Mouse (Mus musculus): ENCODE data around the gene Tfec. TPM values are rescaled to one million over a fixed set of nuclear protein-coding genes. Genes with fewer than 3 reads are reported as not detected.

Gene Tfec
- polyA plus RNA-seq, 1 experiment from 2014 or later = 0.45 TPM

DNA sequence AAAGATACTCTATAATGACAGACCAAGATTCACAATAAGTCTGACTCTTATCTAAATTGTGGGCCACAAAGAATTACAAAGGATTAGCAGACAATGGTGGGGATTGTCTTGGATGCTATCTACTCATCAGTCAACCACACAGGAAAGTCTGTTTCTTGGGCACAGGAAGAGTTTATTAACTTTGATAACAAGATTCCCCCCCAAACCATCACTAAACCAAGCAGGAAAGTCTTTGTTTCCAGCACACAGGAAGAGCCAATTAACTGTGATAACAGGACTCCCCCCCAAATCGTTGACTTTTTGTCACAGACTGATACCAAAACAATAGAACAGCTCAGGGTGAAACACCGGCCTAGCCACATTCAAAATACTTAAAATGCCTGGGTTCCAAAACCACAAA, 28.2 kb downstream of the Tfec start:
- no peak overlapping the region for H3K9ac ChIP-seq (ENCODE audit: low read depth, low read length)
- no peak overlapping the region for H3K4me3 ChIP-seq (ENCODE audit: low read depth, low read length)
- no peak overlapping the region for H3K27ac ChIP-seq (ENCODE audit: low read length)
- H3K4me1 ChIP-seq (ENCODE audit: control insufficient read depth, insufficient read depth, low read length) = no peaks in the 10 kb centered on the region
- no peak overlapping the region for H3K4me2 ChIP-seq (ENCODE audit: low read length)
- H3K36me3 ChIP-seq (ENCODE audit: control insufficient read depth, insufficient read depth, low read length) = no peaks in the 10 kb centered on the region
- 0 out of 2 replicates have a peak, but pooled peaks cover 3% of the 10 kb centered on the region for H3K9me3 ChIP-seq (replicated peaks; ENCODE audit: control insufficient read depth, low read length, poor library complexity, severe bottlenecking)
- ATAC-seq = no peak
- WGBS = 67% methylated on average over 2 of the region's 2 CpGs
- no peaks in the 10 kb centered on the region for H3K27me3 ChIP-seq (ENCODE audit: control insufficient read depth, insufficient read depth, low read depth, low read length)

DNA sequence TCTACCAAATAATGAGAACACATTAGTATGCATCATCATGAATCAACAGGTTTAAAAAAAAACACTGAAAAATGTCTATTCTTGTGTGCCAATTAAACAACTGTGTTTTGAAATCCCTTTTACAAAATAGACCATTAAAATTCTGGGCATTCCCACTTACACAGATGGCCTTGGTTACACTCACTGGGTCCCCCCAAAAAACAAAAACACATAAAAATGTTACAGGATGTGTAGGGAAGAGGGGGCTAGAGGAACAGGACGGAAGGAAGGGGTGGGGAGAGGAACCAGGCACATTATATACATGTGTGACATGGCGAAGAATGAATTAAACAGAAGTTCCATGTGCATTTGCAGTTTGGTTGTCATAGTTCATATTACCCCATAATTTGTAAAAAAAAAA, 29.9 kb downstream of the Tfec start:
- H3K9me3 ChIP-seq (replicated peaks; ENCODE audit: control insufficient read depth, low read length, poor library complexity, severe bottlenecking) = 0 out of 2 replicates have a peak, but pooled peaks cover 7% of the 10 kb centered on the region
- H3K27me3 ChIP-seq (ENCODE audit: control insufficient read depth, insufficient read depth, low read depth, low read length) = no peaks in the 10 kb centered on the region
- H3K9ac ChIP-seq (ENCODE audit: low read depth, low read length) = no peak overlapping the region
- H3K4me3 ChIP-seq (ENCODE audit: low read depth, low read length) = no peak overlapping the region
- no peak overlapping the region for H3K4me2 ChIP-seq (ENCODE audit: low read length)
- H3K36me3 ChIP-seq (ENCODE audit: control insufficient read depth, insufficient read depth, low read length) = no peaks in the 10 kb centered on the region
- no peak overlapping the region for H3K27ac ChIP-seq (ENCODE audit: low read length)
- WGBS = 81% methylated on average over 2 of the region's 2 CpGs
- ATAC-seq = no peak
- no peaks in the 10 kb centered on the region for H3K4me1 ChIP-seq (ENCODE audit: control insufficient read depth, insufficient read depth, low read length)

DNA sequence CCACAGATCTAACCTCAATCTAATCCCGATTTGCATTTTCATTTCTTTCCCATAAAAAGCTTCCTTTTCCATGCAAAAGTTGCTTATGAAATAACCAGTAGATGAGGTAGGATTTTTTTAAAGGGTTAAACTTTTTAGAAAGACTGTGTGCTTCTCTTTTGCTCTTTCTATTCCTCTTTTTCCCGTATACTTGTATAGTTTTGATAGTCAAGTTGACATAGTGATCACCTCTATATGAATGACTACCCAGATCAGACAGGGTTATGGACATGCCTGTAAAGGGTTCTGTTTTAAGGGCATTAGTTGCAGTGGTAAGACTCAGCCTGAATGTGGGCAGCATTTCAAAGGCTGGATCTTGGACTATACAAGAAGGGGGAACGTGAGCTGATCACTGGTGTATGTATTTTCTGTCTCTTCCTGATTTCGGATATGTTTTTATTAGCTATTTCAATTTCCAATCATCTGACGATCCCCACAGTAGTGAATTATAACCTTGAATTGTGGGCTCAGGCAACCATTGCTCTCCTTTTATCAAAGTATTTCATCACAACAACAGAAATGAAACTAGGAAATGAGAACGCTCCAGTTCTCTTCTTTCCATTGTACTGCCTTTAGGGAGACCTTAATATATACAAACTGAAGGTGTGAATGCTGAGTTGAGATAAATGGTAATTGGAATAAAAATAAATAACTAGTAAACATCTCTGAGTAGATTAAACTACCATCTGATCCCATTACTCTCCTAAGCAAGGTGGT, 35.3 kb downstream of the Tfec start:
- H3K4me3 ChIP-seq (ENCODE audit: low read depth, low read length) = no peak overlapping the region
- H3K36me3 ChIP-seq (ENCODE audit: control insufficient read depth, insufficient read depth, low read length) = no peaks in the 10 kb centered on the region
- 95% methylated on average over 6 of the region's 6 CpGs for WGBS
- H3K4me2 ChIP-seq (ENCODE audit: low read length) = no peak overlapping the region
- H3K27me3 ChIP-seq (ENCODE audit: control insufficient read depth, insufficient read depth, low read depth, low read length) = no peaks in the 10 kb centered on the region
- no peak overlapping the region for H3K27ac ChIP-seq (ENCODE audit: low read length)
- no peak for ATAC-seq
- 0 out of 2 replicates have a peak, but pooled peaks cover 4% of the 10 kb centered on the region for H3K9me3 ChIP-seq (replicated peaks; ENCODE audit: control insufficient read depth, low read length, poor library complexity, severe bottlenecking)
- no peaks in the 10 kb centered on the region for H3K4me1 ChIP-seq (ENCODE audit: control insufficient read depth, insufficient read depth, low read length)
- H3K9ac ChIP-seq (ENCODE audit: low read depth, low read length) = no peak overlapping the region

DNA sequence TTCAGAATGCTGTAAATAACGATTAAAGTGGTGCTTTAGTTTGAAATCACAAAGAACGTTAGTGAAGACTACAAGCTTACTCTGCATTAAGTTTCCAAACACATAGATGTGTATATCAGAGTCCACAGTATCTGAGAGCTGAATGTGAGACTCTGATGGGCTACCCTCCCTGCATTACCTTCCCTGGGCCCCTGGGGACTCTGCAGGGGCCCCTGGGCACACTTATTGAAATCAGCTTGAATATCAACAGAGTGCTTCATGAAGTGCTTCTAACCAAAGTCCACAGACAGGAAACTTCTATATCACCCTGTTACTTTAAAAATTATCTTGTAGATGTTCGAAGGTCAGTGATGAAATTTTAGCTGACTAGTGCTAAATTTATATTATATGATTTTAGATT, 36.2 kb downstream of the Tfec start:
- no peak overlapping the region for H3K27ac ChIP-seq (ENCODE audit: low read length)
- no peak overlapping the region for H3K4me3 ChIP-seq (ENCODE audit: low read depth, low read length)
- no peaks in the 10 kb centered on the region for H3K4me1 ChIP-seq (ENCODE audit: control insufficient read depth, insufficient read depth, low read length)
- no peaks in the 10 kb centered on the region for H3K27me3 ChIP-seq (ENCODE audit: control insufficient read depth, insufficient read depth, low read depth, low read length)
- no peak overlapping the region for H3K9ac ChIP-seq (ENCODE audit: low read depth, low read length)
- no peak for ATAC-seq
- 90% methylated on average over 3 of the region's 3 CpGs for WGBS
- H3K9me3 ChIP-seq (replicated peaks; ENCODE audit: control insufficient read depth, low read length, poor library complexity, severe bottlenecking) = 0 out of 2 replicates have a peak, but pooled peaks cover 4% of the 10 kb centered on the region
- H3K4me2 ChIP-seq (ENCODE audit: low read length) = no peak overlapping the region
- H3K36me3 ChIP-seq (ENCODE audit: control insufficient read depth, insufficient read depth, low read length) = no peaks in the 10 kb centered on the region

DNA sequence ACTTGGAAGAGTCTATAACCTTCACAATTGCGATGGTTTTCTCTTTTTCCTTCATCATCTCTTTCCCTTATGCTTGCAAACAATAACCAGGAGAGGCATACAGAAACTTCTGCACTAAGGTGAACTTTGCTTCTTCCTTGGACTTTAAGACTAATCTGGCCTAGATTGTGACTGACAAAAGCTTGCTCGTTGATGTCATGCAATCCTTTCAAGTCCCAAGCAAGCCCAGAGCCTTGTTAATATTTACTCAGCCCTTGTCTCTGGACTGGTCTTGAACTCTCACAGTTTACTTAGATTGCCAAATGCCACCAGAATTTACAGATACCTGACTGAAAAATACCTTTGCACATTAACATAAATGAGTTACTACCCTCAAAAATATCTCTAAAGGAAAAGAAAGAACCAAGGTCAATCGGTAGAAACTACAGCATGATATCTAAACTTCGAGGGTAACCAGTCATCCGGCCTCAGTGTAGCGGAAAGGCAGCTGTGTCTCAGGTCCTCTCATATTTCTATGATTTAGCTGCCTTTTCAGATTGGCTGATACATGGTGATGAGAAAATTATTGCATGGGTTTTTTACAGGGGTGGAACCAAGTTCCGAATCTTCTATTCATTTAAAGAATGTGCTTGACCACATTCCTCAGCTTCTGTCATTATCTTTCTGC, 42.2 kb downstream of the Tfec start:
- no peak overlapping the region for H3K4me3 ChIP-seq (ENCODE audit: low read depth, low read length)
- no peaks in the 10 kb centered on the region for H3K27me3 ChIP-seq (ENCODE audit: control insufficient read depth, insufficient read depth, low read depth, low read length)
- WGBS = 89% methylated on average over 7 of the region's 7 CpGs
- no peaks in the 10 kb centered on the region for H3K4me1 ChIP-seq (ENCODE audit: control insufficient read depth, insufficient read depth, low read length)
- no peak overlapping the region for H3K27ac ChIP-seq (ENCODE audit: low read length)
- H3K9ac ChIP-seq (ENCODE audit: low read depth, low read length) = no peak overlapping the region
- no peak for ATAC-seq
- no peaks in the 10 kb centered on the region for H3K9me3 ChIP-seq (replicated peaks; ENCODE audit: control insufficient read depth, low read length, poor library complexity, severe bottlenecking)
- no peak overlapping the region for H3K4me2 ChIP-seq (ENCODE audit: low read length)
- H3K36me3 ChIP-seq (ENCODE audit: control insufficient read depth, insufficient read depth, low read length) = no peaks in the 10 kb centered on the region

DNA sequence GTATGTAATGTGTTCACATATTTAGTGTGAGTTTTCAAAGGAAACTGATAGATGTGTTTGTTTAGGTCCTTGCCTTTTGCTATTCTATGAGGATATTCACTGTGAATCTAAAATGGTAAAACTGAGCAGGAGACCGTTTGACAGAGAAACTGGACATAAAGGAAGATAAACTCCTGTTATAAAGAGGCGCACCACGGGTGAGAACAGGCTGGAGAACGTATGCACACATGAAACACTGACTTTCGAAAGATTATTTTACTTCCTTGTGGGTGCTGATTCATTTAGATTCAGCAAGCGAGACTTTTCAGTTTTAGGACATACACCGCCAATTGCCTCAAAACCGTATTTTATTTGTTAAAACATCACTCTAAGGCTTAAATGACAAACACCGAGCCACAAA, 43.3 kb downstream of the Tfec start:
- Histone ChIP-seq H3K4me2 (ENCODE audit: low read length) (no peak overlapping the region), H3K9me3 (replicated peaks; ENCODE audit: control insufficient read depth, low read length, poor library complexity, severe bottlenecking) (no peaks in the 10 kb centered on the region), H3K36me3 (ENCODE audit: control insufficient read depth, insufficient read depth, low read length) (no peaks in the 10 kb centered on the region), H3K27ac (ENCODE audit: low read length) (no peak overlapping the region), H3K27me3 (ENCODE audit: control insufficient read depth, insufficient read depth, low read depth, low read length) (no peaks in the 10 kb centered on the region), H3K9ac (ENCODE audit: low read depth, low read length) (no peak overlapping the region), H3K4me1 (ENCODE audit: control insufficient read depth, insufficient read depth, low read length) (no peaks in the 10 kb centered on the region), H3K4me3 (ENCODE audit: low read depth, low read length) (no peak overlapping the region)
- 79% methylated on average over 9 of the region's 9 CpGs for WGBS
- ATAC-seq = no peak

DNA sequence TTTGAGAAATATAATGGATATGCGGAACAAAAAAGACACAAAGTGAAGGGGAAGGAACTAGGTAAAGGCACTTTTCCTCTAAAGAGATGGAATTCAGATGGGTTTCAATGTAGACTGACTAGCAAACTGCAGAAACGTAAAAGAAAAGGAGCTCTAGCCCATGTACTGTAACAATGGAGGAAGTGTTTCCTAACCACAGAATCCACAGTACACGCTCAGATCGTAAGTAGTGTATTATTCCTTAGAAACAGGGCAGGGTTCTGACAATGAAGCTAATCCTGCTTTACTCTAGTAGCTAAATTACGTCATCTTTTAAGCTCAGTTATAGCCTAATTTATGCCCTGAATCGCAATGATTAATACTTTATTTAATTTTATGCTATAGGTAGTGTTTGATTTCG, 51.7 kb downstream of the Tfec start:
- no peaks in the 10 kb centered on the region for H3K36me3 ChIP-seq (ENCODE audit: control insufficient read depth, insufficient read depth, low read length)
- no peak overlapping the region for H3K4me3 ChIP-seq (ENCODE audit: low read depth, low read length)
- H3K4me1 ChIP-seq (ENCODE audit: control insufficient read depth, insufficient read depth, low read length) = no peaks in the 10 kb centered on the region
- H3K9me3 ChIP-seq (replicated peaks; ENCODE audit: control insufficient read depth, low read length, poor library complexity, severe bottlenecking) = no peaks in the 10 kb centered on the region
- no peak overlapping the region for H3K9ac ChIP-seq (ENCODE audit: low read depth, low read length)
- 72% methylated on average over 7 of the region's 7 CpGs for WGBS
- ATAC-seq = no peak
- no peaks in the 10 kb centered on the region for H3K27me3 ChIP-seq (ENCODE audit: control insufficient read depth, insufficient read depth, low read depth, low read length)
- H3K27ac ChIP-seq (ENCODE audit: low read length) = no peak overlapping the region
- no peak overlapping the region for H3K4me2 ChIP-seq (ENCODE audit: low read length)

DNA sequence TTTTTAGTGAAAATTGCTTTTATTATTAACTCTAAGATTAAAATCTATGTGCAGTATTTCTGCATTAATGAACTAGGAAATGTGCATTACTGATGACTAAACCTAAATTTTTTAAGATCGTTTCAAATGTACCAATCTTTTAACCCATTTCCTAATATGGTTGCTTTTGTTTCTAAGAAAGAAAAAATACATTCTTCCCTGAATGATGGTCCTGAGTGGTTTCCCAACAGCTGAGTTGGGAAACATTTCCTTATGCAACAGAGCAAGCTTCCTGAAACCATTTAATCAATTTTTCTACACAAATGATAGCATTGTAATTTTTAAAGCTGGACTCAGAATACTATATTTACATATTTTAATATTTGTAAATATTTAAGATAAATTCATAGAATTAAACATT, 62.6 kb downstream of the Tfec start:
- H3K27ac ChIP-seq (ENCODE audit: low read length) = no peak overlapping the region
- H3K4me2 ChIP-seq (ENCODE audit: low read length) = no peak overlapping the region
- no peak overlapping the region for H3K4me3 ChIP-seq (ENCODE audit: low read depth, low read length)
- no peak for ATAC-seq
- H3K9ac ChIP-seq (ENCODE audit: low read depth, low read length) = no peak overlapping the region
- WGBS = 89% methylated on average over 1 of the region's 1 CpGs
- no peaks in the 10 kb centered on the region for H3K9me3 ChIP-seq (replicated peaks; ENCODE audit: control insufficient read depth, low read length, poor library complexity, severe bottlenecking)
- no peaks in the 10 kb centered on the region for H3K27me3 ChIP-seq (ENCODE audit: control insufficient read depth, insufficient read depth, low read depth, low read length)
- H3K36me3 ChIP-seq (ENCODE audit: control insufficient read depth, insufficient read depth, low read length) = no peaks in the 10 kb centered on the region
- H3K4me1 ChIP-seq (ENCODE audit: control insufficient read depth, insufficient read depth, low read length) = no peaks in the 10 kb centered on the region

DNA sequence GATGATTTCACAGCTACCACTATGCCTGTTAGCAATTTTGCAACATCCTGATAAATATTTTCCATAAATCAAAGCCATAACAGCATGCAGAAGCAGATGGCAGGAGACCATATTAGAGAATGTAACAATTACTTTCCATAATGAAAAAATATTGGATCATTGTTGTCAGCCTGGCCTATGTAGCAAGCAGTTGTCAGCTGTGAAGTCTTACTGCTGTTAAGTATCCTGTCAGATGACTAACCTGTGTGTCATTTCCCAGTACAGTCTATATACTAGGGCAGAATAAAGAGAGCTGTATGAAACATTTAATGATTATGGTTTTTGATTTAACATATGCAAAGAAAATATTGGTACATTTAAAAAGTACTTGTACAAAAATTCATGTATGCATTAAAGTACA, 69.9 kb downstream of the Tfec start:
- Histone ChIP-seq H3K4me1 (ENCODE audit: control insufficient read depth, insufficient read depth, low read length) (no peaks in the 10 kb centered on the region), H3K4me2 (ENCODE audit: low read length) (no peak overlapping the region), H3K9me3 (replicated peaks; ENCODE audit: control insufficient read depth, low read length, poor library complexity, severe bottlenecking) (no peaks in the 10 kb centered on the region), H3K27ac (ENCODE audit: low read length) (no peak overlapping the region), H3K4me3 (ENCODE audit: low read depth, low read length) (no peak overlapping the region), H3K36me3 (ENCODE audit: control insufficient read depth, insufficient read depth, low read length) (no peaks in the 10 kb centered on the region), H3K27me3 (ENCODE audit: control insufficient read depth, insufficient read depth, low read depth, low read length) (no peaks in the 10 kb centered on the region), H3K9ac (ENCODE audit: low read depth, low read length) (no peak overlapping the region)
- no peak for ATAC-seq
